Mouse (Mus musculus) liver, embryonic 11.5 days (tissue): ENCODE measurements around the gene Cdyl2. TPM values are rescaled to one million over a fixed set of nuclear protein-coding genes. Genes with fewer than 3 reads are reported as not detected.

ENCODE experiments used
- ATAC-seq: fragments of 200-750 bp; cut with Nextera tagmentation; replicated peaks from 2 replicates; pipeline ENCODE4 v1.8.0; 2017; ENCODE audit warnings: moderate number of reproducible peaks, mild to moderate bottlenecking, moderate TSS enrichment, moderate library complexity; ENCODE audit not compliant: low FRiP score
- DNase-seq: peaks from one replicate; pipeline ENCODE4 v3.0.0-alpha.2; 2017; ENCODE audit warnings: low spot score
- H3K27ac ChIP-seq: fragments of 300-500 bp; sonication (generic); 2 replicates; pipeline ENCODE4 v1.5.1; 2014; ENCODE audit warnings: mild to moderate bottlenecking, low read depth, low read length, control low read depth
- H3K27me3 ChIP-seq: fragments of 300-500 bp; sonication (generic); replicated peaks from 2 replicates; pipeline ENCODE4 v1.6.1; 2014; ENCODE audit warnings: low read length, mixed read lengths; ENCODE audit not compliant: control insufficient read depth, insufficient read depth
- H3K36me3 ChIP-seq: fragments of 300-500 bp; sonication (generic); 2 replicates; pipeline ENCODE4 v1.6.1; 2014; ENCODE audit warnings: mild to moderate bottlenecking, low read length, moderate library complexity, mixed read lengths; ENCODE audit not compliant: control insufficient read depth, insufficient read depth
- H3K4me1 ChIP-seq: fragments of 300-500 bp; sonication (generic); replicated peaks from 2 replicates; pipeline ENCODE4 v1.6.1; 2014; ENCODE audit warnings: low read length, mixed read lengths; ENCODE audit not compliant: control insufficient read depth, insufficient read depth
- H3K4me2 ChIP-seq: fragments of 300-500 bp; sonication (generic); 2 replicates; pipeline ENCODE4 v1.6.1; 2014; ENCODE audit warnings: mild to moderate bottlenecking, control low read depth, moderate library complexity
- H3K4me3 ChIP-seq: fragments of 300-500 bp; sonication (generic); 2 replicates; pipeline ENCODE4 v1.5.1; 2014; ENCODE audit warnings: low read depth, low read length, control low read depth
- H3K9ac ChIP-seq: fragments of 300-500 bp; sonication (generic); 2 replicates; pipeline ENCODE4 v1.6.1; 2014; ENCODE audit warnings: low read depth, low read length, control low read depth
- H3K9me3 ChIP-seq: fragments of 300-500 bp; sonication (generic); 2 replicates; pipeline ENCODE4 v1.6.1; 2016; ENCODE audit warnings: low read length, inconsistent platforms, mixed read lengths; ENCODE audit not compliant: control insufficient read depth
- WGBS: fragments of 180-500 bp; shearing (Covaris S2); extraction: QIAGEN DNeasy Blood & Tissue Kit; methylation state at CpG from one replicate; pipeline ENCODE4 v1.1.7; 2014; 5-methylcytosine and 5-hydroxymethylcytosine counted together
- polyA plus RNA-seq: library from polyadenylated mRNA; unstranded; fragments of >200 nt; fragmentation: Nextera tagmentation; extraction: Ambion mirVana; gene quantifications from 2 replicates; pipeline ENCODE4 v1.2.1, GENCODE M21; 2014

The Cdyl2 gene
- 6.3 and 7.9 TPM in 2 replicates for polyA plus RNA-seq

DNA sequence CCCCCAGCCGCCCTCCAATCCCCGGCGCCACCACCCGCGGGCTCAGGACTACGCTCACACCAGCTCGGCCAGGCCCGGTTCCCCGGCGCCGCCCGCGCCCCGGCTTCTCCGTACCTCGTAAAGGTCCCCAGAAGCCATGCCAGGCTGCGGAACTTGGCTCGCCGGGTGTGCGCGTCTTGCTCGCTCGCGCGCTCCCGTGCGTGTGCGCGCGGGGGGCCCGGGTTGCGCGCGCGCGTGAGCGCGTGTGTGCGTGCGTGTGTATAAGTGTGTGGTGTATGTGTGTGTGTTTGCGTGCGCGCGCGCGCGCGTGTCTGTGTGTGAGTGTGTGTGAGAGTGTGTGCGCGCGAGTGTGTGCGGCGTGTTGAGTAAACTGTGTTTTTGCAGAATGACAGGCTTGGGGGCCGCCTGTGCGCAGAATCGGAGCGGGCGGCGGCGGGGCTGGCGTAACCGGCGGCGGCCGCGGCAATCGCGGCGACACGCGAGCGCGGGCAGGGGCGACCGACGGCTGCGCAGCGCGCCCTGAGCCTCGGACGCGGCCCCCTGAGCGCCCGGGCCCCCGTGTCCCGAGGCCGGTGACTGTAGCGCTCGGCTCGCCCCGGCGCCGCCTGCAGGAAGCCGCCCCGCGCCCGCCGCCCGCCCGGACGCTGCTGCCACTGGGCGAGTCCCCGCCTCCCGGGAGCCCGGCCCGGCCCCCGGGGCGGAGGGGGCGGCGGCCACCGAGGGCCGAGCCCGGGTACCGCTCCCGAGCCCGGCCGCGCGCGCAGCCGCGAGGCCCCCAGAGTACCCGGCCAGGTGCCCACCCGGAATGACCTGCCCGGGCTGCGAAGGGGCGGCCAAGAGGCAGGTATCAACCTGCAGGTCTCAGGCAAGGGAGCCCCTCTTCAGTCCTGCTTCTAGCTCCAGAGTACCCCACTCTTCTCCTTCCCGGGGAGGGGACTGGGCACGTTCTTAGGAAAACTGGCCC lies at the start of gene Cdyl2:
Gene Cdyl2, minus strand, starts transcription at position 308 of the 964 bp plus-strand sequence.
- peaks cover 4% of the 10 kb centered on the region; the same call in 1 of the 2 replicates for H3K36me3 ChIP-seq
- peaks cover 4% of the 10 kb centered on the region; the same call in 1 of the 2 replicates for H3K9me3 ChIP-seq
- peak; percentile 82 for DNase-seq
- H3K27ac ChIP-seq, result peak within 1 kb of the TSS; percentile 5; the same call in 1 of the 2 replicates
- H3K4me2 ChIP-seq, result peak within 1 kb of the TSS; percentile 86
- peaks cover 5% of the 10 kb centered on the region; the same call in 1 of the 2 replicates for H3K4me1 ChIP-seq
- no peaks in the 10 kb centered on the region for H3K27me3 ChIP-seq
- ATAC-seq, result peak; percentile 74
- H3K9ac ChIP-seq, result peak within 1 kb of the TSS; percentile 61
- H3K4me3 ChIP-seq, result peak within 1 kb of the TSS; percentile 62
- under 1% methylated on average over 90 of the region's 129 CpGs for WGBS

DNA sequence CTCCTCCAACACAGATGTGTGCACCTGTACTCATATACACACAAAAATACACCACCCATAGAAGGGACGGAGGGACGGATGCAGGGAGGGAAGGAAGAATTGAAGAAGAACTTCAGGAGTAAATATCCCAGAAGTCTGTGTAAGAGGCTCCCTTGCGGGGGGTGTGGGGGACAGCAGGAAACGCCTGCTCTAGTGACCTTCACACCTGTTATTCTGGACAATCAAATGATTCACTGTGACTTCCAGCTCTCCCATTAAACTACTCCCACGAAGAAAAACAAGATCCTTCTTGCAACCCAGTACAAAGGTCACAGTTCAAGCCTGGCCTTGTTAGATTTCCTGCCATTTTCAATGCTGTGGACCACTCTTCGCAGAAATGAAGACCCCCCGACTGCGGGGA lies 47.8 kb upstream of the Cdyl2 start:
- ATAC-seq (no peak), DNase-seq (no peak)
- 79% methylated on average over 8 of the region's 8 CpGs for WGBS
- H3K4me2 ChIP-seq, result no peak overlapping the region
- no peak overlapping the region for H3K27ac ChIP-seq
- H3K9ac ChIP-seq, result no peak overlapping the region
- no peaks in the 10 kb centered on the region for H3K27me3 ChIP-seq
- no peaks in the 10 kb centered on the region for H3K9me3 ChIP-seq
- H3K36me3 ChIP-seq, result no peaks in the 10 kb centered on the region
- no peaks in the 10 kb centered on the region for H3K4me1 ChIP-seq
- no peak overlapping the region for H3K4me3 ChIP-seq

DNA sequence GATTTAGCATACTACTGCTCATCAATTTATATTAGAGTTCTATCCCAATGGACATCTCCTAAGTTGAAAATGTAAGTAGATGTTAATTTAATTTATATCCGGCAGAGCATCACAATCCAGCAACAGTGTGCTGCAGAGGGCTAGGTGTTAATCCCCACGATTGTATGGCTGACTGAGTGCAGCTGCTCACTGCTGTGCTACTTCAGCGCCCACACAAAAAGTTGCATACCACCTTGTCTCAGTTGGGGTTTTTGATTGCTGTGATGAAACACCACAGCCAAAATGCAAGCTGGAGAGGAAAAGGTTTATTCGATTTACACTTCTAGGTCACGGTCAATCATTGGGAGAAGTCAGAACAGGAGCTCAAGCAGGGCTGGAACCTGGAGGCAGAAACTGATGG lies 41.4 kb upstream of the Cdyl2 start:
- no peak for ATAC-seq

DNA sequence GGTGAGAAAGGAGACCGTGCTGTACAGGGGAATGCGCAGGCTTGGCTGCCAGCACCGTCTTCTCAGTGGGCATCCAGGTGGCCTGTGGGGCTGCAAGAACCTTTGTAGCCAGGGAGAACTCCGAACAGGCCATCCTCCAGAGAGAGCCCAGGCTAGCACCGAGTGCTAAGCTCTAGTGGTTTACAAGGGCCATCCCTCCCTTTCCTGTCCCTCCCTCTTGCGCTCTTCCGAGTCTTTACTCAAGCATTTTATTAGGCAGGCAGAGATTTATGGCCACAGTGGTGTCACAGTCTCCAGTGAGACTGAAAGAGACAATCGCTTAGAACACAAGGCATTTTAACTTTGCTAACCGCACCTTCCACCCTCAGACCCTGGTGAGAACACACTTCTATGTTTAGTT lies 39.9 kb upstream of the Cdyl2 start:
- H3K9ac ChIP-seq, result no peak overlapping the region
- H3K9me3 ChIP-seq, result no peaks in the 10 kb centered on the region
- H3K4me2 ChIP-seq, result no peak overlapping the region
- ATAC-seq, result no peak
- H3K4me1 ChIP-seq, result no peaks in the 10 kb centered on the region
- no peak overlapping the region for H3K27ac ChIP-seq
- WGBS, result 83% methylated on average over 9 of the region's 9 CpGs
- no peak overlapping the region for H3K4me3 ChIP-seq
- DNase-seq, result no peak
- H3K36me3 ChIP-seq, result no peaks in the 10 kb centered on the region
- no peaks in the 10 kb centered on the region for H3K27me3 ChIP-seq

More for the DNA sequence above, 41.4 kb upstream of the Cdyl2 start:
- Histone ChIP-seq H3K4me1 (no peaks in the 10 kb centered on the region), H3K9me3 (no peaks in the 10 kb centered on the region), H3K36me3 (no peaks in the 10 kb centered on the region), H3K4me2 (no peak overlapping the region), H3K27ac (no peak overlapping the region), H3K4me3 (no peak overlapping the region), H3K27me3 (no peaks in the 10 kb centered on the region), H3K9ac (no peak overlapping the region)
- 86% methylated on average over 5 of the region's 5 CpGs for WGBS
- no peak for DNase-seq

DNA sequence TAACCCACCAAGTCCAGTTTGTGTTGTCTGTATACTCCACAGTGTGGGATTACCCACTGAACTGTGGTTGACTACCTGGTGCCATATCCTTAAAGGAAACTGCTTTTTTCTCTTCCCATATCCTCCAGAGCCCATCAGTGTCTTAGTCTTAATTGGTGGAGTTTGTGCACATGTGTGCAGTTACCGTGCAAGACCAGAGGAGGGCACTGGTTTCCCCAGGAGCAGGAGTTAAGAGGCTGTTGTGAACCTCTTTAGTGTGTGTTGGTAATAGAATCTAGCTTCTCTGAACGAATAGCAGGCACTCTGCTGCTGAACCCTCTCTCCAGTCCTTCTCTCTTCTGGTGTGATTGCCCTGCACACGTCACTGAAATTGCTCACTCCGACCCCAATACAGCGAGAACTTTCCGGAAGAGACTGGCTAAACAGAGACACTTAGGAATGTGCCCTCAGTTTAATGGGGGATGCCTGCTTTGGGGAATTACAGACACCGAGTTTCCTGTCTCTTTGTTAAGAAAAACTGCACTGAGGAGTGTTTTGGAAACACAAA lies 39.1 kb upstream of the Cdyl2 start:
- 73% methylated on average over 7 of the region's 7 CpGs for WGBS
- Histone ChIP-seq H3K36me3 (no peaks in the 10 kb centered on the region), H3K4me2 (no peak overlapping the region), H3K4me1 (no peaks in the 10 kb centered on the region), H3K27me3 (no peaks in the 10 kb centered on the region), H3K9me3 (no peaks in the 10 kb centered on the region), H3K4me3 (no peak overlapping the region), H3K9ac (no peak overlapping the region), H3K27ac (no peak overlapping the region)
- no peak for ATAC-seq
- no peak for DNase-seq

DNA sequence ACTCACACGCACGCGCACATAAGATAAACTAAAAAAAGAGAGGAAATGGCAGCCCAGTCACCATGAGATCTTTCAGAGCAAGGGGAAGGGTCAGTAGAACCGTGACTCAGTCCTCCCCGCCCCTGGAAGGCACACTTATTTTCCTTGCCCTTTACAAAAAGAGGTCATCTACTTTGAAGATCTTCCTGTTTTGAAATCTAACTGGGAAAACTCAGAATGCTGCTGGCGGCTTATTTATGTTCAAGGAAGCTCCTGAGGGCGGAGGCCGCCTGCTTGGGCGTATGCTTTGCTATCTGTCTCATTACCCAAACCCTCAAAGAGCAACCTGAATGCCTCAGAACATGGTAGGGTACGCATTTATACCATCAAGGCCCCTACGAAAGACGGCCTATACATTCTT lies 38.0 kb upstream of the Cdyl2 start:
- H3K9ac ChIP-seq, result no peak overlapping the region
- H3K27me3 ChIP-seq, result no peaks in the 10 kb centered on the region
- no peak overlapping the region for H3K4me3 ChIP-seq
- H3K27ac ChIP-seq, result no peak overlapping the region
- no peaks in the 10 kb centered on the region for H3K36me3 ChIP-seq
- H3K4me1 ChIP-seq, result no peaks in the 10 kb centered on the region
- DNase-seq (no peak), ATAC-seq (no peak)
- H3K4me2 ChIP-seq, result no peak overlapping the region
- no peaks in the 10 kb centered on the region for H3K9me3 ChIP-seq
- 72% methylated on average over 12 of the region's 12 CpGs for WGBS

DNA sequence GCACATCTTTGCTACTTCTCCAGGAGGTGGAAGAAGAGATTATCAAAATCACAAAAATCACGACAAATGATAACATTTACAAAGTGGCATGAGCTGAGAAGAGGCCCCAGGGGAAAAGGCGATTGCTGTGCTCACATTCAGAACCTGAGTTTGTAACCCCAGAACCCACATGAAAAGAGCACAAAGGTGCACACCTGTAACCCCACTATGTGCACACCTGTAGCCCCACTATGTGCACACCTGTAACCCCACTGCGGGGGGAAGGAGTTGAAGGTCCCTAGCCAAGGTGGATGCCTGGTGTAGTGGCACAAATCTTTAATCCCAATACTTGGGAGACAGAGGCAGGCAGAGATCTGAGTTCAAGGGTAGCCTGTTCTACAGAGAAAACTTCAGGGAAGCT lies 23.4 kb upstream of the Cdyl2 start:
- Histone ChIP-seq H3K4me1 (no peaks in the 10 kb centered on the region), H3K27me3 (no peaks in the 10 kb centered on the region)
- DNase-seq, result no peak

DNA sequence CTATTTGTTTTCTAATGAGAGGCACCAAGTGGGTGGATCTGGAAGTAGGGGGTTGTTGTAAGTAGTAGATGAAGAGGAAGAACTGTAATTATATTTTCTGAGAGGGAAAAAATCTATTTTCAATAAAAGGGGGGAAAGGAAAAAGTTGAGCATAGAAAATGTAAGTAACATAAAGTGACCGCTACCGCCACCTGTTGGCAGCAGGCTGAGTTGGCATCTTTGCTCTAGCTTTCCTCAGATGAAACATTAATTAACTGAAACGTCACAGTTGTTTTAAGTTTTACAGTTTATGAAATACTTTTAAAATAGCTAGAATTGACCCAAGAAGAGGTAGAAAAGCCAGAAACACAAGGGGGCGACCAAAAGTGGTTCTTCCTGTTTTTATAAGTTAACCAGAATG lies 22.8 kb upstream of the Cdyl2 start:
- Histone ChIP-seq H3K27me3 (no peaks in the 10 kb centered on the region), H3K9ac (no peak overlapping the region), H3K36me3 (no peaks in the 10 kb centered on the region), H3K4me3 (no peak overlapping the region), H3K9me3 (no peaks in the 10 kb centered on the region), H3K4me2 (no peak overlapping the region), H3K27ac (no peak overlapping the region), H3K4me1 (no peaks in the 10 kb centered on the region)
- 7% methylated on average over 4 of the region's 4 CpGs for whole genome bisulfite sequencing
- ATAC-seq, result no peak
- no peak for DNase-seq

More for the DNA sequence above, 23.4 kb upstream of the Cdyl2 start:
- Histone ChIP-seq H3K9ac (no peak overlapping the region), H3K4me3 (no peak overlapping the region), H3K27ac (no peak overlapping the region), H3K4me2 (no peak overlapping the region), H3K9me3 (no peaks in the 10 kb centered on the region), H3K36me3 (no peaks in the 10 kb centered on the region)
- ATAC-seq, result no peak
- WGBS, result 53% methylated on average over 3 of the region's 3 CpGs
